Mouse (Mus musculus): ENCODE data around the gene Ahcyl1.

DNA sequence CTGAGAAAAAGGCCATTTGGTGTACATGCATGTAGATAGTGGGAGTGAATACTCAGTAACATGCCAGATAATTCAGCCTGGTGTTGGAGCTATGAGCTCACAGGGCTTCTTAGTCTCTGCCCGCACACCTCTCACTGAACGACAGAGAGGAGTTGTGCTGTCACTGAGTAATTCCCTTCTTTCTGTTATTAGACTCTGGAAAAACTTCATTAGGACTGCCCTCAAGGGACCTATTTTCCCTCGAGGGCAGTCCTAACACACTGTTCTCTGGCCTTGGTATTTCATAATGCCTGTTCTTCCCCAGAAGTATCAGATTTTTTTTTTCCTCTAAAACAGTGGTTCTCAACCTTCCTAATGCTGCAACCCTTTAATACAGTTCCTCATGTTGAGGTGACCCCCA, 15.7 kb upstream of the Ahcyl1 start:
- no peak for TF ChIP-seq CTCF (conservative IDR thresholded peaks at IDR 0.05 in 1 of 2, IDR thresholded peaks at IDR 0.05 in 1 of 2; ENCODE audit: low read depth in 2 of 2, low read length in 2 of 2)
- TF ChIP-seq E2F4 (IDR thresholded peaks at IDR 0.05; ENCODE audit: insufficient replicate concordance, low read depth, low read length) = no peak
- no peak for TF ChIP-seq POLR2A (IDR thresholded peaks at IDR 0.05; ENCODE audit: low read depth, low read length)
- TF ChIP-seq IRF4 (IDR thresholded peaks at IDR 0.05; ENCODE audit: low read depth, low read length) = no peak
- no peak for TF ChIP-seq MAX (IDR thresholded peaks at IDR 0.05; ENCODE audit: low read length)
- no peak for TF ChIP-seq EP300 (IDR thresholded peaks at IDR 0.05; ENCODE audit: low read length)
- no peak for TF ChIP-seq ZKSCAN1 (IDR thresholded peaks at IDR 0.05; ENCODE audit: borderline replicate concordance, low read depth, low read length)
- TF ChIP-seq RCOR1 (conservative IDR thresholded peaks at IDR 0.05; ENCODE audit: low read depth, low read length) = no peak
- no peak for TF ChIP-seq ZMIZ1 (IDR thresholded peaks at IDR 0.05; ENCODE audit: low read depth, low read length)
- no peak for TF ChIP-seq USF1 (IDR thresholded peaks at IDR 0.05; ENCODE audit: low read depth, low read length)
- no peak for TF ChIP-seq MYC (IDR thresholded peaks at IDR 0.05; ENCODE audit: low read depth, low read length)
- TF ChIP-seq SMC3 (IDR thresholded peaks at IDR 0.05; ENCODE audit: low read depth, low read length) = no peak
- no peak for TF ChIP-seq NELFE (IDR thresholded peaks at IDR 0.05; ENCODE audit: low read depth, low read length)
